Mouse (Mus musculus) limb, embryonic 11.5 days (tissue): ENCODE data around the gene Zfhx3. TPM values are rescaled to one million over a fixed set of nuclear protein-coding genes. Genes with fewer than 3 reads are reported as not detected.
A peak's percentile ranks its signal among the peaks of the same experiment; 100 is the strongest.

Source experiments
- ATAC-seq: fragments of 200-750 bp; cut with Nextera tagmentation; 2 replicates; pipeline ENCODE4 v1.8.0; 2017; ENCODE audit warnings: low read depth; ENCODE audit not compliant: insufficient number of reproducible peaks, low FRiP score, low TSS enrichment
- DNase-seq: peaks from one replicate; pipeline ENCODE4 v3.0.0-alpha.2; 2015; ENCODE audit warnings: low spot score
- H3K27ac ChIP-seq: fragments of 300-500 bp; sonication (generic); replicated peaks from 2 replicates; pipeline ENCODE4 v1.5.1; 2014; ENCODE audit warnings: low read depth, mild to moderate bottlenecking, low read length
- H3K27me3 ChIP-seq: fragments of 300-500 bp; sonication (generic); 2 replicates; pipeline ENCODE4 v1.6.1; 2014; ENCODE audit warnings: mild to moderate bottlenecking, low read length, mixed read lengths; ENCODE audit not compliant: control insufficient read depth, insufficient read depth
- H3K36me3 ChIP-seq: fragments of 300-500 bp; sonication (generic); 2 replicates; pipeline ENCODE4 v1.6.1; 2014; ENCODE audit warnings: mild to moderate bottlenecking, low read length, moderate library complexity, mixed read lengths; ENCODE audit not compliant: control insufficient read depth, insufficient read depth
- H3K4me1 ChIP-seq: fragments of 300-500 bp; sonication (generic); 2 replicates; pipeline ENCODE4 v1.6.1; 2014; ENCODE audit warnings: low read length, mixed read lengths; ENCODE audit not compliant: control insufficient read depth, insufficient read depth
- H3K4me2 ChIP-seq: fragments of 300-500 bp; sonication (generic); 2 replicates; pipeline ENCODE4 v1.6.1; 2014; ENCODE audit warnings: low read depth, mild to moderate bottlenecking, moderate library complexity; ENCODE audit not compliant: severe bottlenecking
- H3K4me3 ChIP-seq: fragments of 300-500 bp; sonication (generic); 2 replicates; pipeline ENCODE4 v1.5.1; 2014; ENCODE audit warnings: low read depth, low read length
- H3K9ac ChIP-seq: fragments of 300-500 bp; sonication (generic); 2 replicates; pipeline ENCODE4 v1.6.1; 2014; ENCODE audit warnings: mild to moderate bottlenecking, low read length
- H3K9me3 ChIP-seq: fragments of 300-500 bp; sonication (generic); 2 replicates; pipeline ENCODE4 v1.6.1; 2016; ENCODE audit warnings: low read length; ENCODE audit not compliant: control insufficient read depth
- WGBS: fragments of 180-500 bp; shearing (Covaris S2); extraction: QIAGEN DNeasy Blood & Tissue Kit; methylation state at CpG from one replicate; pipeline ENCODE4 v1.1.7; 2014; 5-methylcytosine and 5-hydroxymethylcytosine counted together
- polyA plus RNA-seq: library from polyadenylated mRNA; unstranded; fragments of >200 nt; fragmentation: Nextera tagmentation; extraction: Ambion mirVana; gene quantifications from 2 replicates; pipeline ENCODE4 v1.2.1, GENCODE M21; 2014

The Zfhx3 gene
- polyA plus RNA-seq, 1 experiment from 2014 or later, result 36.4 TPM

DNA sequence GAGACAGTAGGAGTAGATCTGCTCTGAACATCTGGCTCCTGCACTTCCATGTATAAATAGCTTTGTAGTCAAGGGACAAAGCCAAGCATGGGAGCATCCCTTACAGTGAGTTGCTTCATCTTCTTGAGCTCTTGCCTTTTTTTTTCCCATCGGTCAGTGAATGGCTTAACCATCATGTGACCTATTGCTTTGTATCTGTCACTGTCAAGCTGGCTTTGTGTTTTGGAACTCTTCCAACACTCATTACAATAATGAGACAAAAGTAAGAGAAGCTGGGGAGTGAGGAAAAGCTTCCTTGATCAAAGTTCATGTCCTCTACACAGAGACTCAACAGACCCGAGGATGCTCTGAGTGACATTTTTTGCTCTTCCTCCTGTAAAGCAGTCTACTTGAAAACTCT is 183.0 kb downstream of the Zfhx3 start:
- DNase-seq, result no peak
- no peak overlapping the region for H3K9ac ChIP-seq
- WGBS, result 93% methylated on average over 2 of the region's 2 CpGs
- no peaks in the 10 kb centered on the region for H3K36me3 ChIP-seq
- H3K4me3 ChIP-seq, result no peak overlapping the region
- no peaks in the 10 kb centered on the region for H3K9me3 ChIP-seq
- no peak overlapping the region for H3K27ac ChIP-seq
- no peak for ATAC-seq
- H3K4me2 ChIP-seq, result no peak overlapping the region
- H3K27me3 ChIP-seq, result no peaks in the 10 kb centered on the region
- no peaks in the 10 kb centered on the region for H3K4me1 ChIP-seq

DNA sequence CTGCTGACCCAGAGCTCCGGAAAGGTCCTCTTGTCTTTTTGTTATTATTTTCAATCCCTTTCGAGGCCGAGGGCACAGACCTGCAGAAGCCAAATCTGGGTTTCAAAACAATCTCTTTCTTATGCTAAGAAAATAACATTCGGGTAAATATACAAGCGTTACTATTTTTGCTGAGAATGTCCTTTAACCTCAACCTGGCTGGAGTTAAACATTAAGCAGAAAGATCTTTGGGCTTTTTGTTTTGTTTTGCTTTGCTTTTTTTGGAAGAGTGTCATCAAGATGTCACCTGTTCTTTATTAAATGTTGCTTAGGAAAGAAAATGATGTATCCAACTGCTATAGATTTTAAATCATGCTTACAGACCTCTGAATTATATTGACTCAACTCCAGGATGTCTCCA is 204.1 kb downstream of the Zfhx3 start:
- H3K4me3 ChIP-seq, result no peak overlapping the region
- no peak overlapping the region for H3K4me2 ChIP-seq
- no peak for DNase-seq
- no peaks in the 10 kb centered on the region for H3K36me3 ChIP-seq
- H3K4me1 ChIP-seq, result no peaks in the 10 kb centered on the region; the same call in 1 of the 2 replicates
- H3K9ac ChIP-seq, result no peak overlapping the region
- H3K27ac ChIP-seq, result no peak overlapping the region
- H3K9me3 ChIP-seq, result no peaks in the 10 kb centered on the region
- 79% methylated on average over 5 of the region's 5 CpGs for WGBS
- ATAC-seq, result no peak
- H3K27me3 ChIP-seq, result no peaks in the 10 kb centered on the region

DNA sequence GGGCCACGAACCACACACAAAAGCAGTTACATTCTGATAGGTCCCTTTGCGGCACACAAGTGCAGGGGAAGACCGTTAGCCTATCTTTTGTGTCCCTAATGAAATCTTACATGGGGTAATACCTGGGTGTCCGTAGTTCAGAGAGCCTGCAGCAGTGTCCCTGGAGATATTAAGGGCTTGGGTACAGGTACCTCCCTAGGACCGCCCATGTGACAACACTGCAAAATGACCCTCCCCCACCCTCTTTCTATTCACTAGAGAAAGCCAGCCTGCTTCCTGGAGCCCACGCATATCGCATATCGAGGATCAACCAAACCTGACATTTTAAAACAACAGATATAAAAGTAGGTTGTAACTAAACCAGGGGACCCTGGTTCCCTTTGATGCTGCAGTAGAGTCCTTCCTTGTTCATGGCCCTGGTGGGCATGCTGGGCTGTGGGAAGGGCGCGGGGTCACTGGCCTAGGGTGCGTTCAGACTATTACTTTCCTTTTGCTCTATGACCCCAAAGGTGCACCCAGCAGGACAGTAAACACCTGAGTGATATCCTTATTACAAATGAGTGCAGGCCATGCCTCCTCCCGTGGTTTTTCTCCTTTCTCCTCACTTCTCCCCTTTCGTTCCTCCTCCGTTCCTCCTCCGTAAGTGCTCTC is 206.3 kb downstream of the Zfhx3 start:
- no peaks in the 10 kb centered on the region for H3K9me3 ChIP-seq
- H3K36me3 ChIP-seq, result no peaks in the 10 kb centered on the region
- no peaks in the 10 kb centered on the region for H3K27me3 ChIP-seq
- no peak overlapping the region for H3K27ac ChIP-seq
- H3K4me3 ChIP-seq, result no peak overlapping the region
- H3K9ac ChIP-seq, result no peak overlapping the region
- WGBS, result 73% methylated on average over 15 of the region's 15 CpGs
- ATAC-seq, result no peak
- no peaks in the 10 kb centered on the region; the same call in 1 of the 2 replicates for H3K4me1 ChIP-seq
- no peak for DNase-seq
- H3K4me2 ChIP-seq, result no peak overlapping the region

- Histone ChIP-seq H3K4me3 (no peak overlapping the region), H3K4me1 (no peaks in the 10 kb centered on the region), H3K9me3 (no peaks in the 10 kb centered on the region), H3K36me3 (no peaks in the 10 kb centered on the region), H3K4me2 (no peak overlapping the region), H3K27me3 (no peaks in the 10 kb centered on the region), H3K27ac (no peak overlapping the region), H3K9ac (no peak overlapping the region)
- DNase-seq (no peak), ATAC-seq (no peak)
- 92% methylated on average over 14 of the region's 14 CpGs for WGBS
Measured at GRCm38 (mm10) chr8:108170804-108171203, 228.4 kb downstream of the Zfhx3 start.

- Histone ChIP-seq H3K27ac (no peak overlapping the region), H3K4me2 (no peak overlapping the region), H3K9me3 (no peaks in the 10 kb centered on the region), H3K4me3 (no peak overlapping the region), H3K36me3 (no peaks in the 10 kb centered on the region), H3K9ac (no peak overlapping the region), H3K4me1 (no peaks in the 10 kb centered on the region), H3K27me3 (no peaks in the 10 kb centered on the region)
- ATAC-seq (no peak), DNase-seq (no peak)
- WGBS, result 89% methylated on average over 4 of the region's 4 CpGs
Measured at GRCm38 (mm10) chr8:108183296-108183695, 240.9 kb downstream of the Zfhx3 start.

GRCm38 (mm10) chr8:108183948-108184347 is 241.5 kb downstream of the Zfhx3 start:
- DNase-seq (no peak), ATAC-seq (no peak)
- Histone ChIP-seq H3K4me3 (no peak overlapping the region), H3K9me3 (no peaks in the 10 kb centered on the region), H3K36me3 (no peaks in the 10 kb centered on the region), H3K4me1 (no peaks in the 10 kb centered on the region), H3K27me3 (no peaks in the 10 kb centered on the region), H3K4me2 (no peak overlapping the region), H3K27ac (no peak overlapping the region), H3K9ac (no peak overlapping the region)
- 88% methylated on average over 8 of the region's 8 CpGs for WGBS

GRCm38 (mm10) chr8:108186289-108186688 is 243.8 kb downstream of the Zfhx3 start:
- ATAC-seq (no peak), DNase-seq (no peak)
- Histone ChIP-seq H3K4me2 (no peak overlapping the region), H3K4me3 (no peak overlapping the region), H3K4me1 (no peaks in the 10 kb centered on the region), H3K36me3 (no peaks in the 10 kb centered on the region), H3K27ac (no peak overlapping the region), H3K9ac (no peak overlapping the region), H3K9me3 (no peaks in the 10 kb centered on the region), H3K27me3 (no peaks in the 10 kb centered on the region)
- WGBS, result 86% methylated on average over 3 of the region's 3 CpGs

- WGBS, result 91% methylated on average over 4 of the region's 4 CpGs
Measured at GRCm38 (mm10) chr8:108188044-108188443, 245.6 kb downstream of the Zfhx3 start.

DNA sequence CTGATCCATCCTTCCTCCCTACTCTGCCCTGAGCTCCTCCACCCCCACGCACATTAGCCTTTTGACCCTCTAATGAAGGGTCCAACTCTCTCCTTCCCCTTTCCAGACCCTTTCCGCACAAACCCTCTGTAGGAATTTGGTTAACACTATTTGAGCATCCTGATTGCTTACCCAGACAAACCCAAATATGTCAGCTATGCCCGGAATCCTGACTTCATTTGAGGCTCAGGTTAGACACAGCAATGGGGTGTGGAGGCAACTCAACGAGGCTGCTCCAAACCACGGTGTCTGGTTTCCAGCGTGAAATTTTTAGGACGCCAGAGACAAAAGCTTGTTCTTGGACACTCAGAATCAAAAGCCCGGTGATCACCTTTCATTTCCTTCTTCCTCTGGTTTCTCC is 252.1 kb downstream of the Zfhx3 start:
- H3K4me2 ChIP-seq, result no peak overlapping the region
- DNase-seq (peak; percentile 43), ATAC-seq (no peak)
- H3K27me3 ChIP-seq, result no peaks in the 10 kb centered on the region
- H3K36me3 ChIP-seq, result no peaks in the 10 kb centered on the region
- H3K9ac ChIP-seq, result no peak overlapping the region
- peak overlapping the region; percentile 5 for H3K27ac ChIP-seq
- H3K9me3 ChIP-seq, result no peaks in the 10 kb centered on the region
- WGBS, result 42% methylated on average over 8 of the region's 8 CpGs
- H3K4me3 ChIP-seq, result no peak overlapping the region
- H3K4me1 ChIP-seq, result peaks cover 7% of the 10 kb centered on the region

More at GRCm38 (mm10) chr8:108188044-108188443, 245.6 kb downstream of the Zfhx3 start:
- Histone ChIP-seq H3K36me3 (no peaks in the 10 kb centered on the region), H3K4me3 (no peak overlapping the region), H3K4me1 (no peaks in the 10 kb centered on the region), H3K27ac (no peak overlapping the region), H3K4me2 (no peak overlapping the region), H3K9me3 (no peaks in the 10 kb centered on the region), H3K27me3 (no peaks in the 10 kb centered on the region), H3K9ac (no peak overlapping the region)
- ATAC-seq, result no peak
- no peak for DNase-seq
